Mouse (Mus musculus): ENCODE data around the gene Uba7. TPM values are rescaled to one million over a fixed set of nuclear protein-coding genes. Genes with fewer than 3 reads are reported as not detected.
"Not testable (repeated sequence)": the region's sequence is repeated elsewhere in the genome, so short reads cannot be mapped to it uniquely, and the experiment has no call there.

The Uba7 gene
- total RNA-seq, 4 experiments from 2014 or later = 5.8 to 14.1 (median 11.1) TPM

GRCm38 (mm10) chr9:107992197-107992596 is 16.9 kb downstream of the Uba7 start, which contains the start of gene Cdhr4:
Gene Cdhr4 (plus strand): TSS chr9:107992497.
- no peak for DNase-seq (ENCODE audit: low spot score in 2 of 2)

GRCm38 (mm10) chr9:107993013-107993412 is 17.7 kb downstream of the Uba7 start:
- DNase-seq (ENCODE audit: low spot score in 2 of 2) = no peak

DNA sequence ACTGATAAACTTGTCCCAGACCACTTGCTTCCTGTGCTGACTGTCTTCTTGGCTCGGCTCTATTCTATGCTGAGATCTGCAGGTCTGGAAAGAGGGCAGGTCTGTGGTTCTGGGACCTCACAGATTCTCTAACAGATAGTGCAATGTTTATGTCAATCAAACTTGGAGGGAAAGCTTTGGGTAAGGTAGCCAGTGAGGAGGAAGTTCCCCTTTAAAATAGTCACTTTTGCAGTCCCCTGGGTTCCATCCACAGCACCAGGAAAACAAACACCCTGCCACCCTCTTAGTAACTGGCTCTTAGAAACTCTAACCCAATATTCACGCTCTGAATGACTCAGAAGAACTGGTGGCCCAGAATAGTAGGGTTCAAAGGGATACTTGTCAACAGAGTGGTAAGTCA is 19.2 kb downstream of the Uba7 start:
- DNase-seq (ENCODE audit: low spot score in 2 of 2) = no peak

- no peak for DNase-seq (ENCODE audit: low spot score in 2 of 2)
Observed at GRCm38 (mm10) chr9:107995513-107995912, 20.2 kb downstream of the Uba7 start.

DNA sequence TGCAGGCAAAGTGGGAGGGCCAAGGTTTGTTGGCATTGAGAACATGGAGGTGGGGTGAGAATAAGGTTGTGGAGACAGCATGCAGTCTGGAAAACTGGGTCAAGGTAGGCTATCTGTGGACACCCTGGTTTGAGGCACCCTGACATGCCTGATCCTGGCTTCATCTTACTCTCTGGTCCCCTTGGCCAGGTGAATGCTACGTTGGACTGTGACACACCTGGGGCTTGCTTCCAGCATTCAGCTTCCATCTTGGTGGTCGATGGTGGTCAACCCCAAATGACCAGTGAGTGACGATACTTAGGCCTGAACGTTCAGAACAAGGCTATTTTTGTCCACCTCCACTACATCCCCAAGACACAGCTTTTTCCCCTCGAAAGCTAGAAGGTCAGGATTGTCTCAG is 20.7 kb downstream of the Uba7 start, which contains the start of gene Gm20662:
Gene Gm20662 (plus strand): TSS at position 301 of the 400 bp plus-strand sequence.
- DNase-seq (ENCODE audit: low spot score in 2 of 2) = no peak

DNA sequence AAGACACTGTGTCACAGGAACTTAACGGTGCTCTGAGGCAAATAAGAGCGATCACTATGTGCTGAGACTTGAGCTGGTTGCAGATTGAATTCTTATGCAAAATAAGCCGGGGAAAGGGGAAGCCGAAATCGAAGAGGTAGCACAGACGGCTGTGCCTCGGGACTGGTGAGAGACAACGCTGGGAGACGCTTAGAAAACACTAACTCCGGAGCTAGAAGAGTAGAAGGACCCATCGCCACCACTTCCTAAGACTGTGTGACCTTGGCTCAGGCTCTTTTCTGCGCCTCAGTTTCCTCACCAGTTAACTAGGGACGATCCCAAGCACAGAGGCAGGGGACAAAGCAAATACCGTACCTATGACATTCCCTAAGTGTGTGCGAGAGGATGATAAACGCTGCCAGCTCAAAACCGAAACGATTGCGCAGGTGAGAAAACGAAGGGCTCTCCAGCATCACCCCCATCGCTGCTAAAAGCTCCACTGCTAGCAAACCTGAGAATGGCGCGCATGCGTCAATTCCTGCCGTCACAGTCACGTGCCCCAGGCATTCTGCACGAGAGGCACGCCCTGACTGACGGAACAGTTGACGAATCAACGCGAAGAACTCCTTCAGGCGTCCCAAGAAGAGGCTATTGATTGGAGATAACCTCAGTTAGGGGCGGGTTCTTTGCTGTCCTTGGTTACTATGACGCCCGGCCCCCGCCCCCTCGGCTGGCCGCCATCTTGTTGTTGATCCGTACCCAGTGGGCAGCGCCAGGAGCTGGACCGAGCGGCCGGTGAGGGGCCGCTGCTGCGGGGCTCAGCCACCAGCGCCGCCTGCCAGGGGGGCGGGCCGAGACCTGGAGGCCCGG is 26.8 kb downstream of the Uba7 start, which contains the start of gene Ip6k1:
Gene Ip6k1 (plus strand): TSS at position 580 of the 849 bp plus-strand sequence.
- peak; percentile 100 for DNase-seq (ENCODE audit: low spot score in 2 of 2)

GRCm38 (mm10) chr9:108002778-108003530 is 27.6 kb downstream of the Uba7 start:
- no peak for DNase-seq (ENCODE audit: low spot score in 2 of 2)

DNA sequence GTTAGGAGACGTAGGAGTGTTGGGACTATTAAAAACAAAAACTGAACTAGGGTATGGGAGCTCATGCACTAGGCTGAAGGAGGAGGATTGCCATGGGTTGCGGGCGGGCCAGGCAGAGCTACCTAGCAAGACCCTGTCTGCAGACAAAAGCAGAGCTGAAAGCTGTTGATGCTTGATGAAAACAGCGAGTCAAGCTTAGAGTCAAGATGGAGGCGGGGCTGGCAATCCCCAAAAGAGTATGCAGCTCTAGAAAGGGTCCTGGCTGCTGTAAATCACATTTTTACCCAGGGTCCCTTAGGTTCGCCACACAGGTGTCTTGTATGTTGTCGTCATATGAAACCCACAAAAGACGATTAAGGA is 28.2 kb downstream of the Uba7 start:
- DNase-seq (ENCODE audit: low spot score in 2 of 2) = no peak

- DNase-seq (ENCODE audit: low spot score in 2 of 2) = no peak
Observed at GRCm38 (mm10) chr9:108008041-108008440, 32.7 kb downstream of the Uba7 start.

- DNase-seq (ENCODE audit: low spot score in 2 of 2) = no peak
Observed at GRCm38 (mm10) chr9:108010385-108010784, 35.1 kb downstream of the Uba7 start.

DNA sequence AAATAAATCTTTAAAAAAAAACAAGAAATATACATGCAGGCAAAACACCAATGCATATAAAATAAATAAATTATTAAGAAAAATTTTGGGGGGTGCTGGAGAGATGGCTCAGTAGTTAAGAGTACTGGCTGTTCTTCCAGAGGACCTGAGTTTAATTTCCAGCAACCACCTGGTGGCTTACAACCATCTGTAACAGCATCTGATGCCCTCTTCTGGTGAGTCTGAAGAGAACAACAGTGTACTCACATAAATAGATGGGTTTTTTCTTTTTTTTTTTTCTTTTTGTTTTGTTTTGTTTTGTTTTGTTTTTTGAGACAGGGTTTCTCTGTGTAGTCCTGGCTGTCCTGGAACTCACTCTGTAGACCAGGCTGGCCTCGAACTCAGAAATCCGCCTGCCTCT is 38.3 kb downstream of the Uba7 start:
- not testable (repeated sequence) for DNase-seq (ENCODE audit: low spot score in 2 of 2)

- DNase-seq (ENCODE audit: low spot score in 2 of 2) = no peak
Observed at GRCm38 (mm10) chr9:108017127-108017526, 41.8 kb downstream of the Uba7 start.

- DNase-seq (ENCODE audit: low spot score in 2 of 2) = no peak
Observed at GRCm38 (mm10) chr9:108020741-108021140, 45.4 kb downstream of the Uba7 start.

GRCm38 (mm10) chr9:108023216-108023615 is 47.9 kb downstream of the Uba7 start:
- DNase-seq (ENCODE audit: low spot score in 2 of 2) = no peak

DNA sequence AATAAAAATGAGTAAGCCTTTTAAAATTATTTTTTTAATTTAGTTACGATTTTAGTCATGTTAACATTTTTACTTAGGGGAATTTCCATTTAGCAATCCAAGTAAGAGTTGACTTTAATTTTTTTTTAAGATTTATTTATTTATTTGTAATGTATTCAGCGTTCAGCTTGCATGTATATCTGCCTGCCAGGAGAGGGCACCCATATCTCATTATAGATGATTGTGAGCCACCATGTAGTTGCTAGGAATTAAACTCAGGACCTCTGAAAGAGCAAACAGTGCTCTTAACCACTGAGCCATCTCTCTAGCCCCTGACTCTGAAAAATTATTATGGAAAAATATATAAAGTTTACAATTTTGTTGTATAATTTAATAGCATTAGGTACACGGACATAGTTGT is 51.3 kb downstream of the Uba7 start:
- DNase-seq (ENCODE audit: low spot score in 2 of 2) = no peak

GRCm38 (mm10) chr9:108027867-108028266 is 52.6 kb downstream of the Uba7 start:
- DNase-seq (ENCODE audit: low spot score in 2 of 2) = no peak

DNA sequence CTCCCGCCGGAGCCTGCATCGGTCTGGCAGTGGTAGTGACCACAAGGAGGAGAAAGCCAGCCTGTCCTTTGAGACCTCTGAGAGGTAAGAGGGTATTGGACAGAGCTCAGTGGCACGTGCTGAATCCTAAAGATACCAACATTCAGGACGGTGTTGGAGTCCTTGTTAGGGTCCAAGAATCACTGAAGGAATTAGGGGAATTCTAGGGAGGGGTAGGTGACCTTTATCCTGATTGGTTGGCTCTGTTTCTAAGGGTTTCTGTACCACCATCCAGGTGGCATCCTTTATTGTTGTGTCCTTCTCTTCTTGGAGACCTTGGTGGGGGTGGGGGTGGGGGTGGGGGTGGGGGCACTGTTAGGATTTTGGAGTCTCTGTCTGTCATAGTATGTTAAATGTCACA is 56.8 kb downstream of the Uba7 start:
- DNase-seq (ENCODE audit: low spot score in 2 of 2) = no peak

Other genes with a start within 250 kb of the Uba7 start
- 100 to 1,000 TPM; 136 to 170 (median 155) TPM for gene Rbm5, start 204.5 kb upstream of the Uba7 start, total RNA-seq (2022)
- 10 to 100 TPM; 60.2 to 80.8 (median 68.6) TPM for gene Rbm6, start 102.3 kb upstream of the Uba7 start, total RNA-seq (2022)
- 10 to 100 TPM; 21.0 to 30.2 (median 27.2) TPM for gene Mon1a, start 87.4 kb upstream of the Uba7 start, total RNA-seq (2022)
- gene Mst1r, start 68.6 kb upstream of the Uba7 start, total RNA-seq (2022) = 1 to 10 TPM; 1.5 to 3.9 (median 2.5) TPM
- not detected for gene Actl11, start 47.0 kb upstream of the Uba7 start, total RNA-seq (2022)
- 100 to 1,000 TPM; 470 to 535 (median 505) TPM for gene Camkv, start 39.8 kb upstream of the Uba7 start, total RNA-seq (2022)
- 10 to 100 TPM; 15.2 to 26.6 (median 19.9) TPM for gene Traip, start 25.4 kb upstream of the Uba7 start, total RNA-seq (2022)
- 1 to 10 TPM in 3 of 4 experiments, under 1 TPM in 1; 0.71 to 2.1 (median 1.4) TPM for gene Gm20661, start 7.6 kb downstream of the Uba7 start, total RNA-seq (2022)
- 10 to 100 TPM in 3 of 4 experiments, 1 to 10 TPM in 1; 9.5 to 14.1 (median 12.0) TPM for gene Inka1, start 10.4 kb downstream of the Uba7 start, total RNA-seq (2022)
- 1 to 10 TPM; 4.0 to 8.2 (median 6.7) TPM for gene Cdhr4, start 17.0 kb downstream of the Uba7 start, total RNA-seq (2022)
- gene Gm20662, start 20.8 kb downstream of the Uba7 start, total RNA-seq (2022) = 1 to 10 TPM in 2 of 4 experiments, under 1 TPM in 2; 0.78 to 3.9 (median 2.1) TPM
- gene Ip6k1, start 27.0 kb downstream of the Uba7 start, total RNA-seq (2022) = 100 to 1,000 TPM; 193 to 261 (median 223) TPM
- 10 to 100 TPM; 17.2 to 21.6 (median 19.2) TPM for gene Gmppb, start 73.7 kb downstream of the Uba7 start, total RNA-seq (2022)
- gene Amigo3, start 77.7 kb downstream of the Uba7 start, total RNA-seq (2022) = 1 to 10 TPM; 1.2 to 2.3 (median 1.6) TPM
- gene Mst1, start 104.9 kb downstream of the Uba7 start, total RNA-seq (2022) = not detected
- 100 to 1,000 TPM in 3 of 4 experiments, 10 to 100 TPM in 1; 89.0 to 123 (median 115) TPM for gene Rnf123, start 107.8 kb downstream of the Uba7 start, total RNA-seq (2022)
- gene Apeh, start 119.1 kb downstream of the Uba7 start, total RNA-seq (2022) = 10 to 100 TPM; 33.9 to 45.8 (median 35.5) TPM
- 100 to 1,000 TPM; 192 to 224 (median 203) TPM for gene Bsn, start 214.9 kb downstream of the Uba7 start, total RNA-seq (2022)

Measured in layer of hippocampus, adult 8-10 months (tissue).